Mouse (Mus musculus) bone marrow macrophage, adult 2 months (primary cell): Measurements from ENCODE around the gene Arfgap1.

Source experiments
- CTCF ChIP-seq: IDR thresholded peaks from 2 replicates; pipeline ENCODE4 v1.5.1; 2012; ENCODE audit warnings: low read depth, mild to moderate bottlenecking, low read length, moderate library complexity
- POLR2A ChIP-seq: IDR thresholded peaks from 2 replicates; pipeline ENCODE4 v1.6.1; 2012; ENCODE audit warnings: mild to moderate bottlenecking, low read depth, low read length, borderline replicate concordance

DNA sequence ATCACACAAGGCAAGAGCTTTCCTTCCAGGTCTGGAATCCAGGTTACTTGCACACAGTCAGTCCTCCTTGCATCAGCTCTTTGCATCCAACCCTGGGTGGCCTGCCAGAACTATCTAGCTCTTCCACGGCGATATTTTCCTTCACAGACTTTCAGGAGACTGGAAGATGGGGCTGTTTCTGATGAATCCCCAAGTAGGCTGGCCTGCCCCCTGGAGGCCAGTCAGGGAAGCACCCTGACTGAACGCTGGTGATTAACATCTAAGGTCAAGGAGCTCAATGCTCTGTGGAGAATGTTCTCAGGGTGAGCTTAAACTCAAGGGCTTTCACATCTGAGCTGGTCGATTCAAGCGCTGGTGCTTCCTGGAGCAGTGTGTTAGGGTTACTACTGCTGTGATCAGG lies 3.1 kb upstream of the Arfgap1 start:
- no peak for TF ChIP-seq POLR2A
- TF ChIP-seq CTCF, result peak; percentile 81
